Mouse (Mus musculus) embryo, embryonic 10 days (tissue): Measurements from ENCODE around the gene Lima1.
"Not testable (repeated sequence)": the region's sequence is repeated elsewhere in the genome, so short reads cannot be mapped to it uniquely, and the experiment has no call there.

Experiments
- DNase-seq: peaks from one replicate; pipeline ENCODE4 v3.0.0-alpha.2; 2015; ENCODE audit warnings: low spot score

The Lima1 gene

DNA sequence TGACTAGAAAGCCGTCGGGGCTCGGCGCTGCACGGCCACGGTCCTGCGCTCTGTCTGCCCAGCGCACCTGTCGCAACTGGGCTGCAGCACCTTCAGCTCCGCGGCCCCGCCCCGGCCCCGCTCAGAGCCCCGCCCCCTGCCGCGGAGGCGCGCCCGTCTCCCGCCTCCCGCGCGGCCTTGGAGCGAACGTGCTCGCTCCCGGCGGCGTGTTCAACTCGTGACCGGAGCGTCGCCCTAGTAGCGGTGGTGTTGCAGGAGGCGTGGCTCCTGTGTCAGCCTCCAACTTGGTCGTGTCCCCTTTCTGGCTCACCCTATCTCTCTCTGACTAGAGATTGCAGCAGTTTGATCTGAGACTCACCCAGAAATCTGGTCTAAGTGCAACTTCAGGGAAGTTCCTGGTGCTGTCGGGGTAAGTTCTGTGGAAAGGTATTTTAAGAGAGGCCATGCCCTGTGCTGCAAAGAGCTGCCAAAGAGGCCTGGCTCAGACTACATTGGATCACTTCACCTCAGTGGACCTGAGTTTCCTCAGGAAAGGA lies at the start of gene Lima1:
Gene Lima1 (minus strand): TSS at position 123 of the 536 bp plus-strand sequence.
- DNase-seq: peak; percentile 95

DNA sequence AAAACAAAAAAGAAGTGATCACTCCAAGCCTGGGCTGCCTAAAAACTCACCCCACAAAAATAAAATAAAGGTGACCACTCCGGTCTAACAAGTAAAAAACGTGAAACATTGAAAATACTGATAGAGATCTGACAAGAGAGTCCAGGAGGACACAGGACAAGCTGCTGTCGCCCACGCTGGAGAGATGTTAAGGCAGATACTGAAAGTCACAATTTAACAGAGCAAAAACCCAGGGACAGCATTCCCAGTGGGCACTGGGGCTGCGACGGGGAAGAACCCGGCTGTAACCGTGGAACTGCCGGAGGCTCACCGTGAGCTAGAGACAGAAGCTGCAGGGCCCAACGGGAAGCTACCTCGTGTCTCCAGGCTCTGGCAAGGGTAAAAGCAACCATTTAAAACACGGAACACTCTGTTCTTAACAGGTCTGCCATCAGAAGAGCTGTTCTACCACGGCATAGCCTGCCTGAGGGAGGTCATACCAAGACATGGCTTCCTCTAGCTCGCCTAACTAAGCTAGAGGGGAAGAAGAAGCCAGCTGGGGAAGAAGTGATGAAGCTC lies 44.4 kb upstream of the Lima1 start:
- no peak for DNase-seq

DNA sequence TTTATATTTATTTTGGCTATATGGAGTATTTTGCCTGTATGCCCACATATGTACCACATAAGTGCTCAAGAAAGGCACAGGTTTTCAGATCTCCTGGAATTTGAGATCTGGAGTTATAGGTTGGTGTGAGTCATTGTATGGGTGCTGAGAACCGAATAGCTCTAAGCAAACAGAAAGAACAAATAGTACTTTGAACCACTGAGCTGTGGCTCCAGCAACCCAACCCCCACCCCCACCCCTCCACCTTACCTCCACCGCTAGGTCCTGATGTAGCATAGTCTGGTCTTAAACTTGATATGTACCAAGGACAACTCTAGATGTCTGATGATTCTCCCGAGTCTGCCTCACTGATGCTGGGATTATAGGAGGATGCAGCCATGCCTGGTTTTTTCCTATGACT lies 42.0 kb upstream of the Lima1 start:
- DNase-seq: no peak

DNA sequence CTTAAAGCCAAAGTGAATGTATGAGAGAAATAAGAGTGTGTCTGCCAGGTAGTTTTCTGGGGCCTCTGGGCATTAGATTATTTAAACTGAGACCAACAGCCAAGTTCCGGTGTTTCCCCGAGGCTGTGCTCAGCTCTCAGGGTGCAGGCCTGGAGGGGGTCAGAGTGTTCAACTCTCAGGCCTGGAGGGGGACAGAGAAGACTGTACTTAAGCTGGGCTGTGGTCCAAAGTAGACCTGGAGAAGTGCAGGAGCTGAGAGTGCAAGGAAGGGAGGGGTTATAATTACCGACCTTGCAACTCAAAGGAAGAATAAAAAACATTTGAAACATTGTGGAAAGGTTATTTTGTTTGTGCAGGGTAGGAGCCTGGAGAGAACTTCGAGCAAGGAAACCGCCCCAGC lies 39.4 kb upstream of the Lima1 start:
- no peak for DNase-seq

DNA sequence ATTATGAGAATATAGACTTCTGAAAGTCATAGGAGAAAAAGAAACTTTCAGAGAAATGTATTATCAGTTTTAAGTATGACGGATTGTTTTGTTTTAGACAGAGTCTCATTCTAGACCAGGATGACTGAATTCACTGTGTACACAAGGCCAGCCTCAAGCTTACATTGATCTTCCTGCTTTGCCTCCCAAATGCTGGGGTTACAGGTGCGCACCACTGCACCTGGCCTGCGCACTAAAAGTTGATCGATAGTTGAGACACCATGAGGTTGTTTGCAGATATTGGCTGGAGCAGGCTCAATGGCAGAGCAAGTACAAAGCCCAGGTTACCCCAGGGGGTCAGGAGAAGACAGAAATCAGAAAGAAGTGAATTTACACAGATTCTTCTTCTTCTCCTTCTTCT lies 36.5 kb upstream of the Lima1 start:
- DNase-seq: no peak

DNA sequence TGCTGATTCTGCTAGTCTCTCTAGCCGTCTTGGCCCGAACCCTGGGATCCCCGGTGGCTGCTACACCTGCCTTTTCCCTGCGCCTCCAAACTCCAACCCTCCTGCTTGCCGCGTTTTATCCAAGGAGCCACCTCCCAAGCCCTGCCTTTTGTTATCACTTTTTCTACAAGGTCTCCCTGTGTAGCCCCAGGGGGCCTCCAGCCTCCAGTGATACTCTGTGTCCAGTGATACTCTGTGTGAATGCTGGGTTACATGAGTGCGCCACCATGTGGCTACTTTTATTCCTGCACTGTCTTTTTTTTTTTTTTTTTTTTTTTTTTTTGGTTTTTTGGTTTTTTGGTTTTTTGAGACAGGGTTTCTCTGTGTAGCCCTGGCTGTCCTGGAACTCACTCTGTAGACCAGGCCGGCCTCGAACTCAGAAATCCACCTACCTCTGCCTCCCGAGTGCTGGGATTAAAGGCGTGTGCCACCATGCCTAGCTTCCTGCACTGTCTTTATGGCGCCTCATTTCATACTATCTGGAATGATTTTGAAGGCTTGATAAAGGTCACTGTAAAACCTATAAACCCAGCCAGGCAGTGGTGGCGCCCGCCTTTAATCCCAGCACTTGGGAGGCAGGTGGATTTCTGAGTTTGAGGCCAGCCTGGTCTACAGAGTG lies 34.2 kb upstream of the Lima1 start:
- DNase-seq: peak; percentile 47

DNA sequence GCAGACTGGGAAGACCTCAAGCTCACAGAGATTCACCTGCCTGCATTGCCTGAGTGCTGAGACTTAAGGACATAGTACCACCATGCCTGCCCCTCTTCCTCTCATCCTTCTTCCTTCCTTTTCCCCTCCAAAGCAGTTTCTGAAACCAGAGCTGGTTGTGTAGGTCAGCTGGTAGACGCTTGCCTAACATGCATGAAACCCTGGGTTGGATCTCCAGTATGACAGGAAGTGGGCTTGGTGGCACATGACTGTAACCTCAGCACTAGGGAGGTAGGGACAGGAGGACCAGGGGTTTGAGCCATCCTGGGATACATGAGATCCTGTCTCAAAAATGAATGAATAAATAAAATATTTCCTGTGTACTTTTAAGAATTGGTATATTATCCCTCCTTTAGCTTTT lies 32.3 kb upstream of the Lima1 start:
- no peak for DNase-seq

DNA sequence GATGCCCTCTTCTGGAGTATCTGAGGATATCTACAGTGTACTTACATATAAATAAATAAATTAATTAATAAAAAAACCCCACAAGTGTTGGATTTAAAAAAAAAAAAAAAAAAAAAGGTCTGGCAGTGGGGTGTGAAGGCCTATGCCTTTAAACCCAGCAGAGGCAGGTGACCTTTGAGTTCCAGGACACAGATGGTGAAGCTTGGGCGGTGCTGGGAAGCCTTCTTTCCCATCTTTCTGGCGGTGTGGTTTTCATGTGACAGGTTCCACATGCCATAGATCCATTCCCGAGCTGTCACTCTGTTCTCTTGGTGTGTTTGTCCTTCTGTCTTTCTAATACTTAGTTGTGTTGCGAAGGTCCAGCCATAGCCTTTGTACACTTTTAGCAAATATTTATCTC lies 31.8 kb upstream of the Lima1 start:
- no peak for DNase-seq

DNA sequence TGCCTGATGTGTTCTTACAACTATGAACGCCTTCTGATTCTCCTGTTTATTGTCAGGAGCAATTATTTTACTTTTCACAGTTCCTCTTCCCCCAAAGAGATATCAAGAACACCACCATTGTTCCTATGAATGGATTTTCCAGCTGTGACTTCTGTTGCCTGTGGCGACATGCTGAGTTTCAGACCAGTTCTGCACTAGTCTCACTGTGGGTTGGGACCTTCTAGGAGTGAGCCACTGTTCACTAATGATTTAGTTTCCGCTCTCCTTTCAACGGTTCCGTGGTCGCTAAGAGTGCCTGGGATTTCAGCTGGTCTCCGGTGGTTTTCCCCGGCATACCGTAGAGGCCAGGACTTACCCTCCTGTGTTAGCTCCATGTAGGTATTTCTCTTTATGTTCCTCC lies 29.6 kb upstream of the Lima1 start:
- no peak for DNase-seq

DNA sequence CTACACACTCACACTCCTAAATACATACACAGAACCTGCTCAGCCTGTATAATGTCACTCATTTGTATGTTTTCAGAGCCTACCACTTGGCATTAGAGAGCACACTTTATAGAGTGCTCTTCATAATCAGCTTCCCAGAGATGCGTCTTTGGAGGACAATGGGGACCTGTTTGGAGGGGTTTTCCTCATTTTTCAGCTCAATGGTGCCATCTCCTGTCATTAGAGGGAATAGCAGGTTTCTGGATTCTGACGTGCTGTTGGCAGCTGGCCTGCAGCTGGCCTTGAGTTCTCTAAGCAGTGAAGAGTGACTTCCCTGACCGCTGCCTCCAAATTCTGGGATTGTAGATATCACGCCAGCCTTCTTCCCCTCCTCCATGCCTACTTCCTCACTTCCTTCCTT lies 29.1 kb upstream of the Lima1 start:
- DNase-seq: peak; percentile 84

DNA sequence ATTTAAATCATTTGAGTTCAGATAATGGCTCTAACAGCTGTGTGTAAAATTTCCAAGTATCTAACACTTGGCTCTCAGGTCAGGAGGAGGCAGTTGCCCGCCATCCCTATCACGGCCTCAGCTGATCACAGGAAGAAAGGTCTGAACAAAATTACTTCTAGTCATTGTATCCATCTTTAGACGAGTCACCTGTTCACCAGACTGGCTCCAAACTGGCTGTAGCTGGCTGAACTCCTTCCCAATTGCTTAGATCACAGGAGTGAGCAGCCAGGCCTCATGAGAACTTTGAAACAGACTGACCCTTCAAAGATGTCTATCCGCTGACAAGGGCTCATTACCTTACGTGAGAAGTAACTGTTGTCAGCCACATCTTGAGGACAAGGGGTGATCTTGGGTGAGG lies 28.0 kb upstream of the Lima1 start:
- no peak for DNase-seq

DNA sequence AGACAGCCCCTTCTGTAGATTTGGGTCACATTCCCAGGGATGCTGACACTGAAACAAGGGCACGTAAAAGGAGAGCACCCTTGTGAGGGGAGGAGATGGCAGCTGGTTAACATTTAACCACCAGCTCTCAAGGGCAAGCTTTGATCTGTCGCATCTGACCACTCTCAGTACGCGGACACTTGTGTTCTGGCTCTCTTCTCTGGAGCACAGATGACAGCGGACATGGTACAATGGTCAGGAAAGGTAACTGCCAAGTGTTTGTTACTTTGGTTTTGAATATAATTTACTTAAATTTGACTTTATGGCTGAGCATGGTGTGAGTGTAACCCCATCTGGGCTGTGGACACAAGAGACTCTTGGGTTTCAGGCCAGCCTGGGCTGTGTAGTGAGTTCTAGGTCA lies 27.5 kb upstream of the Lima1 start:
- DNase-seq: no peak

DNA sequence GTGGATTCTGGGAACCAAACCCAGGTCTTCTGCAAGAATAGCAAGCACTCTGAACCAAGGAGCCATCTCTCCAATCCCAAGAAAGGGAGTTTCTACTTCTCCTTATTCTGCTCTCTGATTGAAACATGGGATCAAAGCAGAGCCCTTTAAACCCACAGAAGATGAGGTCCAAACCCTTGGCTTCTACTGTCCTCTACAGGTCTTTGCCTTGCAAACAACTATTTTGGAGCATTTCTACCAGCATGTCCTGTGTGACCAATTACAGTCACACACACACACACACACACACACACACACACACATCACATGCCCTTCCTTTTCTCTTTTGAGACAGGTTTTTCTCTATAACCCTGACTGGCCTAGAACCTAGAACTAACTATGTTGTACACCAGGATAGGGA lies 21.4 kb upstream of the Lima1 start:
- DNase-seq: no peak

DNA sequence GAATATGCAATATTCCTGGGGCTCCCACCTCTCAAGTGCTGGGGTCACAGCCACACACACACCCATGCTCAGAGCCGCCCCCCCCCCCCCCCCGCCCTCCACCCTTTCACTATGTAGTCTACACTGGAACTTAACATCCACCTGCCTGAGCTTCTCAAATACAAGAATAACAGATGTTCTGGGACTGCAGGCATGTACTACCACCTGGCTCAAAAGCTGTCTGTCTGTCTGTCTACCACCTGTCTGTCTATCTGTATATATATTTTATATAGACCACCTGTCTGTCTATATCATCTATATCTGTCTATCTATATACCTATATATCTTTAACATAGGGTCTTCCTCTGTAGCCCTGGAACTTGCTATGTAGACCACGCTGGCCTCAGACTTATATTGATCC lies 16.1 kb upstream of the Lima1 start:
- no peak for DNase-seq

DNA sequence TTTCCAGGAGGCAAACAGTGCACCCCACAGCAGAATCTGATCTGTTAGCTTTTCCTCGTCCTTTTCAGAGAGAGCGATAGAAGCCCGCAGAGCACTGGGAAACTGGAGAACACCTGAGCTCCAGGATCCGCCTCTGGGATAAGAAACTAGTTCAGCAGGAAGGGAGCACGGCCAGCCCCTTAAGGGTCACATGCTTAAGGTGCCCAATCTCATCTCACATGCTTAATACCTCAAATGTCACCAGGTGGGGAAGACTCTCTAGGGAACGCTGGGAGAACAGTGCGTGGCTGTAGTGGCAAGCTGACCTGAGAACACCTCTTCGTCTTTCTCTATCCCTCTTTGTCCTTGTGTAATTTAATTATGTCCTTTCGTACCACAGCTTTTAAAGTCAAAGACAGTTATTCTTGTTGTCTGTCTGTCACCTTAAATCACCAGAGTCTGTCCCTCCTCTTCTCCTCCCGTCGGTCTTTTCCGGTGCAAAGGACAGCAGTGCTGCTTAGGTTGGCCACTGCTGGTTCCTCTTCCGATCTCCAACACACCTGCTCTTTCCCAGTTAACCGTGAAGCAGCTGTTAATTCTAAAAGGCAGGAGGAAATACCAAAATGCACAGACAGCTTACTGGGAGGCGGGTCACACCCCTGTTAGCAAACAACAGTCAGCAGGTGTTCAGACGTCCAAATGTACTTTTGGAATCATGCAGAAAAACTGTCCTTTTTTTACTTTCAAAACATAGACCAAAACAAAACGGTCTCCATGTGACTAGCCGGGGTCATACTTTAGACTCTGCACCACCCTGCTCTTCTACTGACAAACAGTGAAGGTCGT lies 15.4 kb upstream of the Lima1 start:
- DNase-seq: peak; percentile 18

DNA sequence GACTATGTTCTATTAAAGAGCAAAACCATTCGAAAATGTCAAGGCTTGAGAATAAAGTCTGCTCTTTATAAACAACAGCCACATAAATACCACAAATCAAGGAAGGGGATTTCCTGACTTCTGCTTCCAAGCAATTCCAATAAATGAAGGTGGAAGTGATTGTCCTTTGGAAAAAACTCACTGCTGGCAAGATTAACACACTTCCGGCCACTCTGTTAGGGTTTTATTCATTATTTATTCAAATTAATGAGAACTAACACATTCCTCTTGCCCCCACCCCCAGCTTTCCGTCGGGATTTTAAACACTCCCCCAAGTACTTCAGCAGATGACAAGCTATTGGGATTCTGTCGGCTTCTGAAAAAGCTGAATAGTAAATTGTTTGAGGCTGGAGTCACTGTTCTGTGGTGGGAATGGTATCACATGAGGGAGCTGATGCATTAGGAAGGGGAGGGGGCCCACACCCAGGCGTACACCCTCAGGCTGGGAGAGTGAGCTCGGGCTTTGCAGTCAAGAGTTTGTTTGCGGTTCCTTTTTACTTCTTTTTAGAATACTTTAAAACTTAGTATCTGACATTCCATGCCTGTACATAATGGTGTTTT lies 14.1 kb upstream of the Lima1 start:
- no peak for DNase-seq

DNA sequence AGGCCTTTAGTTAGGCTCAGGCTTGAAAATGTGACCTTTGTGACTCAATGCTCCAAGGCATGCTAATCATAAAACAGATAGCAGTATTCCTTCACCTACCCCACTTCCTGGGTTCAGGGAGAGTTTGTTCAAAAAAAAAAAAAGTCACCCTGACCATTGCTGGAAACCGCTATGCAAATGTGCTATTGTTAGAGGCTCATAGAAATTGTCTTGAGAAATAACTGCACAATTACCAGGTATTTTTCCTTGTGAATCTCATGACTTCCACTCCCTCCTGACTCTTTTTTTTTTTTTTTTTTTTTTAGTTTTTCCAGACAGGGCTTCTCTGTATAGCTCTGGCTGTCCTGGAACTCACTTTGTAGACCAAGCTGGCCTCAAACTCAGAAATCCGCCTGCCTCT lies 11.9 kb upstream of the Lima1 start:
- not testable (repeated sequence) for DNase-seq

DNA sequence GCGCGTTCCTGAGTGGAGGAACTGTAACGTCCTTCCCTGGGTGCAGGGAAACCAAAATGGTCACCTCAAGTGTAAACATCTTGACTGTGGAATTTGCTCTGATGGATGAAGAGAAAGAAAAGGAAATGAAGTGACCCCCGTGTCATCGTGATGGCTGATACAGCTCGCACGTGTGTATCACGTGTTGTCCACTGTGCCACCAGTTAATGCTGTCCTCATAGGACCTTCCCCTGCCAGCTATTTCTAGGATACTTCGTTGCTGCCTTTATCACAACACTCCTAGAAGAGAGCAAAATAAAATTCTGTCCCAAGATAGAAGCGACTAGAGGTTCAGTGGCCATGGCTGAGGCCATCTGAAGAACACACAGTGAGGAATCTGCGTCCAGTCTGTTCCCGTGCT lies 8.8 kb upstream of the Lima1 start:
- DNase-seq: no peak

DNA sequence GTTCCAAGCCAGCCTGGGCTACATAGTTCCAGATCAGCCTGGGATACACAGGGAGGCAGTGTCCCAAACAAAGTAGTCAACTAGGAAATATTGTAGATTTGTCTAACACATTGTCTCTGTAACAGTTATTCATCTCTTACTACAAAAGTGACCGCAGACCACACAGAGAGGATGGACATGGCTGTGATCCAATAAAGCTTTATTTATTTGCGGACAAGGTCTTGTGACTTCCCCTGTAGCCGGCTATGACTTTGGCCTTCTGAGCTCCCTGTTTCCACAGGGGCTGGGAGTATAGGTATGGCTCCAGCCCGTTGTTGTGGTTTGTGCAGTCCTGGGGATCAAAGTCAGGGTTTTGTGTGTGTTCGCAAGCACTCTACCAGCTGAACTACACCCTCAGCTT lies 3.3 kb upstream of the Lima1 start:
- no peak for DNase-seq

DNA sequence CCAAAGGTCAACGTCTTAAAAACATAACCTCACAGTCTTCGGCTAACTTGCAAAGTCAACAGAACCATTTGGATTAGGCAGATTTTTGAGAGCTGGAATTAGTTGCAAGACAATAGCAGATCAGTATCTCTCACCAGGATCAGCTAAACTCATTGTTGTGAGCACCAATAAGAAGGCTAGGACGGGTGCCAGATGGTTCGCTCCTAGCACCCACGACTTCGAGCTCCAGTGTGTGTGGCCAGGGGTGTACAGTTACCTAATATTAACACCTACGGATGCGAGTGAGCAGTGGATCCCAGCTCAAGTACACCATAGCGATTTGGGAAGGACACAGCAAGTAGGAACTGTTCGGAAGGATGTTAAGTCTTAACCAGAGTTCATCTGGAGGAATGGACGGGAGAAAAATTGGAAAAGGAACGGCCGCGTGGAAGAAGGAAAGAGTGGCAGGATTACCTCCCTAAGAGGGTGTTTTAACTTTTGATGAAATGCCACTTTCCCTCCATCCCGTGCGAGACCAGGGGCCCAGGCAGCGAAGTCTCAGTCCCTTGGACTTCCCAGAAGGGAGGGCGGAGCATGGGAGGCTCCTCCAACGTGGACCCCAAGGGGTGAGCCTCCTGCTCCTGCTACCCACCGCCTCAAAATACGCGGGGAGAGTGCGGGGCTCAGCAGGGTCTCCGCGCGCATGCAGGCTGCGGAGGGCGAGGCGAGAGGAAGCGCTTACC lies 483 bp downstream of the Lima1 start:
- no peak for DNase-seq

DNA sequence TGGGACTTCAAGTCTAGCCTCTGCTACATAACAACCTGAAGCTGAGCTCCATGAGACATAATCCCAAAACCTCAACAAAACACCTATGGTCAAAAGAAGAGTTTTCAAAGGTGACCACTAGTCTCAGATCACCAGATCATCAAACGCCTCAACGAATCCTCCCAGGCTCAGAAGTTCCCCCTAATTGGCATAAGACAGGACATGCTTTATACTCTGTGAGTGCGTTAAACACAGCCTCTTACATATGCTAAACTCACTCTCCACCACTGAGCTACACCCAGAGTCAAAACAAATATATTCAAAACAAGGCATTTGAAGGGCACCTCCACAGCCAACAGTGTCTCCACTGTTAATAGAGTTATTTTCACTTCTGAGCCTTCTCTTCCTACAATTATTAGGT lies 2.7 kb downstream of the Lima1 start:
- DNase-seq: no peak

DNA sequence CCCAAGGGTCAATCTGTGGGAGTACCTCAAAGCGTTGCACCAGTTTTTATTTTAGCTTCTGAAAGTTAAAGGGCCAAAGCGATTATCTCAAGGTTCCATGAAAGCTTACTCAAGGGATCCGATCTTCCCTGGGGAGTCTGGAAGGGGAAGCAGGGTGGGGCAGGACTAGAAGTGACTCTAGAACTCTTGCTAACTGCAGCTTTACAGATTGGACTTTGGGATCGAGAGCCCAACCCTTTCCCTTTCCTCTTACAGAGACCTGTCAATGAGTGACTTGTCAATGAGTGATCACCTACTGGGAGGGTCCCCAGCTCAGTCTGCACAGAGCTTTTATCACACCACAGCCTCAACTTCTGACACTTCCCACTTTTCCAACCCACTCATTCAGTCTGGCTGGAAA lies 7.6 kb downstream of the Lima1 start:
- no peak for DNase-seq
